Mouse (Mus musculus) left cerebral cortex, postnatal 14 days (tissue): ENCODE data around the gene Ncam2. TPM values are rescaled to one million over a fixed set of nuclear protein-coding genes. Genes with fewer than 3 reads are reported as not detected.
A peak's percentile ranks its signal among the peaks of the same experiment; 100 is the strongest.

Experiments
- DNase-seq, 2 experiments: peaks; one replicate each; pipeline ENCODE4 v3.0.0; 2021 to 2022; ENCODE audit warnings: low spot score in 2 of 2, mixed read lengths in 1 of 2
- intact Hi-C: fragments of 180-260 bp; cut with DNase I; formaldehyde crosslinking; loops from one replicate; pipeline ENCODE4 v1.15.1; 2025
- total RNA-seq, 2 experiments: library from RNA; stranded (reverse); gene quantifications; 2 replicates each; pipeline ENCODE4 v1.2.3; 2021

The Ncam2 gene
- total RNA-seq, 2 experiments from 2014 or later: 90.0 to 96.7 TPM

GRCm38 (mm10) chr16:81284241-81284640 is 83.7 kb downstream of the Ncam2 start:
- DNase-seq: peak; percentile 36 to 66
- intact Hi-C loops: loop anchor here (2.0 kb wide), 1 partner anchor 81 kb away; no protein-coding TSS in a partner anchor

GRCm38 (mm10) chr16:81284859-81285837 is 84.7 kb downstream of the Ncam2 start:
- peak in 1 of 2 experiments; percentile 6 for DNase-seq
- intact Hi-C loops: loop anchor here (2.0 kb wide), 1 partner anchor 82 kb away; no protein-coding TSS in a partner anchor

- intact Hi-C loops: loop anchor here (2.0 kb wide), 1 partner anchor 83 kb away; no protein-coding TSS in a partner anchor
- no peak for DNase-seq
Observed at GRCm38 (mm10) chr16:81285882-81286281, 85.4 kb downstream of the Ncam2 start.

GRCm38 (mm10) chr16:81303806-81304205 is 103.3 kb downstream of the Ncam2 start:
- no peak for DNase-seq
- intact Hi-C loops: no loop called here

- no peak for DNase-seq
- intact Hi-C loops: no loop called here
Observed at GRCm38 (mm10) chr16:81309215-81309614, 108.7 kb downstream of the Ncam2 start.

GRCm38 (mm10) chr16:81319037-81319436 is 118.5 kb downstream of the Ncam2 start:
- no peak for DNase-seq
- intact Hi-C loops: no loop called here

GRCm38 (mm10) chr16:81330539-81330938 is 130.0 kb downstream of the Ncam2 start:
- intact Hi-C loops: loop anchor here (5.0 kb wide), 1 partner anchor 1187 kb away; no protein-coding TSS in a partner anchor
- peak; percentile 44 to 62 for DNase-seq

GRCm38 (mm10) chr16:81365901-81366300 is 165.4 kb downstream of the Ncam2 start:
- intact Hi-C loops: no loop called here
- no peak for DNase-seq

- DNase-seq: no peak
- intact Hi-C loops: no loop called here
Observed at GRCm38 (mm10) chr16:81374234-81374633, 173.7 kb downstream of the Ncam2 start.

- intact Hi-C loops: no loop called here
- no peak for DNase-seq
Observed at GRCm38 (mm10) chr16:81380434-81380833, 179.9 kb downstream of the Ncam2 start.

GRCm38 (mm10) chr16:81388646-81389045 is 188.1 kb downstream of the Ncam2 start:
- intact Hi-C loops: no loop called here
- no peak for DNase-seq

- intact Hi-C loops: no loop called here
- DNase-seq: no peak
Observed at GRCm38 (mm10) chr16:81434559-81434958, 234.1 kb downstream of the Ncam2 start.

- intact Hi-C loops: no loop called here
- DNase-seq: no peak
Observed at GRCm38 (mm10) chr16:81437091-81437867, 236.8 kb downstream of the Ncam2 start.

- DNase-seq: no peak
- intact Hi-C loops: no loop called here
Observed at GRCm38 (mm10) chr16:81437868-81438249, 237.4 kb downstream of the Ncam2 start.

- DNase-seq: no peak
- intact Hi-C loops: no loop called here
Observed at GRCm38 (mm10) chr16:81450851-81451250, 250.4 kb downstream of the Ncam2 start.

GRCm38 (mm10) chr16:81452988-81453387 is 252.5 kb downstream of the Ncam2 start:
- DNase-seq: no peak
- intact Hi-C loops: no loop called here

- intact Hi-C loops: no loop called here
- no peak for DNase-seq
Observed at GRCm38 (mm10) chr16:81454472-81454871, 254.0 kb downstream of the Ncam2 start.

- intact Hi-C loops: loop anchor here (10.0 kb wide), 1 partner anchor 258 kb away; the partner anchor contains the start of gene Ncam2
- peak; percentile 8 to 15 for DNase-seq
Observed at GRCm38 (mm10) chr16:81462731-81463130, 262.2 kb downstream of the Ncam2 start.

GRCm38 (mm10) chr16:81472925-81473324 is 272.4 kb downstream of the Ncam2 start:
- intact Hi-C loops: no loop called here
- DNase-seq: no peak

GRCm38 (mm10) chr16:81481058-81481457 is 280.6 kb downstream of the Ncam2 start:
- intact Hi-C loops: no loop called here
- DNase-seq: no peak
